Mouse (Mus musculus): Measurements from ENCODE around the gene Klc1.

DNA sequence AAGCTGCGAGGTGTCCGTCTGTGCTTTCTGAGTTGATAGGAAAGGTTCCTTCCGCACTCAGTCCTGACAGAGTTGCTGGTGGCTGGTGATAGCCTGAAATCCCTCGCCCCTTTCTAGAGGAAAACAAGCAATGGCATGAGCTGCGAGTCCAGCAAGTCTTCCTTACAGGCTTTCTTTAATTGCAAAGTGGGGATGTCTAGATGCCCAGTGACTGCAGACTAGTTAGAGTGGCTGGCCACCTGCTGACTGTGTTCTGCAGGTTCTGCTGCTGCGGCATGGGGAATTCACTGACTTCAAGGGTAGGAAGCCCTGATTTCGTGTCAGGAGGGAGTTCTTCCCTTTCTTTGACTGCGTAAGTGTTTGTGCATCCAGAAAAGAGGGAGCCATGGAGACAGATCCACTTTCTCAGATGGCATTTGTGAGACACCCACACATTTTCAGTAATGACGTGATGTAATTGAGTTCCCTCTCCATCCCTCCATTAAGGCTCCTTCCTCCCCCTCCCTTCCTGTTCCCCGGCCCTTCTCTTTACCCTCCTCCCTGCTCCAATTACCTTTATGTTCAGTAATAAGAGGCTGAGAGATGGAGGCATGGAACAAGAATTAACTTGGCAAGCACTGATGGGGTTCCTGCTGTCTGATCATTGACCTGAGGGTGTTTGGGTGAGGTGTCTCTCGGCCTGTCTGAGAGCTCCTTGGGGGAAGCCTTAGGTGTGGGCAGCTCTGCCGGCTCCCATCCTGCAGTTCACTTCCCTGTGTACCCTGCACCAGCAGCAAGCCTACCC, 33.1 kb upstream of the Klc1 start:
- no peak for TF ChIP-seq POLR2A (IDR thresholded peaks at IDR 0.05; ENCODE audit: borderline replicate concordance, low read depth, low read length)
- no peak for TF ChIP-seq CTCF (IDR thresholded peaks at IDR 0.05; ENCODE audit: low read depth, low read length)

All from bone marrow macrophage, adult 2 months (primary cell).